Mouse (Mus musculus) urinary bladder, adult 18-20 months (tissue): ENCODE data around the gene Gm11541.
A peak's percentile ranks its signal among the peaks of the same experiment; 100 is the strongest.

ENCODE experiments used
- DNase-seq, 2 experiments: peaks; one replicate each; pipeline ENCODE4 v3.0.0; 2022; ENCODE audit warnings: low spot score in 2 of 2, mixed read lengths in 2 of 2

Gm11541 gene

DNA sequence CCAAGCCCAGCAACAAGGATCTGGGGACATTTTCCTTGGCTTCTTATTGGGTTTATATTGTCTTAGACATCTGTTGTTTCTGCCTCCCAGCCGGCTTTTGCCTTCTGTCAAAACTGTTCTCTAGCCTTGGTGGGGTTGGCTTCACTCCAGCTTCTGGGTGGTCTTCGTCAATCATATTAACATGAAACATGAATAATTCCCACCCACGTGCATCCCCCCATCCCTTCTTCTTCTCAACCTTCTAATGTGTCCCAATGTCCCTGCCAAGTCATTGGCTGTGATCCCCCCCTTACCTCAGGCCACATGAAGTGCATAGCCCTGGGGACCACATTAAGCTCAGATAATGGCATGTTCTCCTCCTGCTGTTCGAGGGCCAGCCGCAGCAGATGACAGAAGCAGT, at the start of gene Gm11541:
Gm11541 (minus strand) TSS at position 28 of the 400 bp plus-strand sequence.
- DNase-seq, result no peak

GRCm38 (mm10) chr11:94752946-94753713, 48.8 kb upstream of the Gm11541 start:
- no peak for DNase-seq

DNA sequence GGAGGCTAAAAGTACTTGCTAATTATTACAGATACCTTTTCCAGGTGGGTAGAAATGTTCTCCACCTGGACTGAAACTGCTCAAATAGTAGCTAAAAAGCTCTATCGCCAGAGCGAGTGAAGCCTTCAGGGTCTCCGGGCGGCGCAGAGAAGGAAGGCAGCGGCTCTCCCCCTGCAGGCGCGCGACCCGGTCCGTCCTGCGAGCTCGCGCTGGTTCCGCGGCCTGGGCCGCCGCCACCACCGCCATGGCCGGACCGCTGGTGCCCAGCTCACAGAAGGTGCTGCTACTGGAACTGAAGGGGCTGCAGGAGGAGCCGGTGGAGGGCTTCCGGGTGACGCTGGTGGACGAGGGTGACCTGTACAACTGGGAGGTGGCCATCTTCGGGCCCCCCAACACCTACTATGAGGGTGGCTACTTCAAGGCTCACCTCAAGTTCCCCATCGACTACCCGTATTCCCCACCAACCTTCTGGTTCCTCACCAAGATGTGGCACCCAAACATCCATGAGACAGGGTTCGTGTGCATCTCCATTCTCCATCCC, 37.5 kb upstream of the Gm11541 start, which contains the start of gene Cdc34b:
Cdc34b (plus strand) TSS at position 51 of the 541 bp plus-strand sequence.
- no peak for DNase-seq

- DNase-seq, result no peak
Observed at GRCm38 (mm10) chr11:94735746-94736145, 31.4 kb upstream of the Gm11541 start.

GRCm38 (mm10) chr11:94732773-94733172, 28.5 kb upstream of the Gm11541 start:
- peak in 1 of 2 experiments; percentile 19 for DNase-seq

GRCm38 (mm10) chr11:94731229-94731628, 26.9 kb upstream of the Gm11541 start:
- no peak for DNase-seq

DNA sequence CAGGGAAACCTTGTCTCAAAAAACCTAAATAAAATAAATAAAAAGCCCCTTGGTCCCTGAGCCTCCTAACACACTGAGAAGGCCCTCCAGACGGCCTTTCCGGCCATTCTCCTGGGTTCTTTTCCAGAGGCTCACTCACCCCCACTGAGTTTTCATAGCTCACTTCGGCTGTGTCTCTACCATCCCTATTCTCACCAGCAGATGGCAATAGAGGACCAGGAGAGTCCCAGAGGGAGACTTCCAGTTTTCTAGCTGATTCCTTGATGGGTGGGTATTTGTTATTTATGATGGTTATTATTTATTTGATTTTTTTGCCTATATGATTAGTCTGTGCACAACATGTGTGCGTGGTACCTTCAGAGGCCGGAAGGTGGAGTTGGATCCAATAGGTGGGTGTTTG, 26.0 kb upstream of the Gm11541 start:
- peak; percentile 18 to 49 for DNase-seq

DNA sequence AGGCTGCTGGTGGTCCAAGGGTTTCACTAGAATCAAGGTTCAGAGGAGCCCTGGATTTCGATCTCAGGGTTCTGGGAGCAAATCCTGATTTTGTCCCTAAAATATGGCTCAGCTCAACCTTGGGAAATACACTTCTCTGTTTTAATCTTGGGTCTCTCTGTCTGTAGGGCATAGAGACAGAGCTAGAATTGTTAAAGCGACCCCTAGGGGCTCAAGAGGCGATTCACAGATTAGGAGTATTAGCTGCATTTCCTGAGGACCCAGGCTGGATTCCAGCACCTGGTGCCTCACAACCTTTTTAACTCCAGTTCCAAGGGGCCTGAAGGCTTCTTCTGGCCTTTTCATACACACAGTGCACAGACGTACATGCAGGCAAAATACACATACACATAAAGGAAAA, 25.3 kb upstream of the Gm11541 start:
- DNase-seq, result no peak

GRCm38 (mm10) chr11:94728545-94728944, 24.2 kb upstream of the Gm11541 start:
- DNase-seq, result no peak

- DNase-seq, result no peak
Observed at GRCm38 (mm10) chr11:94727306-94727705, 23.0 kb upstream of the Gm11541 start.

GRCm38 (mm10) chr11:94719216-94719615, 14.9 kb upstream of the Gm11541 start:
- DNase-seq, result no peak

DNA sequence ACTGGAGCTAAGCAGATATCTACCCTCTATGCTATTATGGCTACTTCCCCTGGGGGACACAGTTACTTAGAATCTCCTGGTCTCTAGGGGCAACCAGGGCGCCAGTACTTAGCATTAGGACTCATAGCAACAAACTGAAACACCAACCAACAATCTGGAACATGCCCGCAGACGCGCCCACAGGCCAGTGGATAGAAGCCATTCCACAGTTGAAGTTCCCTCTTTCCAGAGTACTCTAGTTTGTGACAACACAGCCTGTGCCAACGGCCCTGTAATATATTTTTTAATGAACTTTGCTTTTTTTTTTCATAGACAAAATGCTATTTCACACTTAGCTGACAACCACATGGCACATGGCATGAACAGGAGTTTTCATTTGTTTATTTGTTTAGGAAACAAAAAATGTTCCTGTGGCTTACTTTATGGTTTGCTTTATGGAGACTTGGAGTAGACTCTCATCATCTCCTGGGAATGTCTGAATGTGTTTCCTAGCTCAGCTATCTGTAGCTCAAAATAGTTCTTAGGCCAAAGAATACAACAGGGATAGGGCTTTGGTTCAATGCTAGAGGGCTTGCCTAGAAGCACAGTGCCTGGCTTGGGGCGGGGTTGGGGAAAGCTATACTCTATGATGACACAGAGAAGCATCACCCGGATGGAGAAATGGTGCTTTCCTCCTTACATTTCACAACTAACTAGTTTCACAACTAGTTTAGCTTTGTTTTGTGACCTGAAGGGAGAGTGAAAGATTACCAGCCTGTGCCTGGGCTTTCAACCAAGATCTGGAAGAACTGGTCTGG, 14.0 kb upstream of the Gm11541 start:
- no peak for DNase-seq

DNA sequence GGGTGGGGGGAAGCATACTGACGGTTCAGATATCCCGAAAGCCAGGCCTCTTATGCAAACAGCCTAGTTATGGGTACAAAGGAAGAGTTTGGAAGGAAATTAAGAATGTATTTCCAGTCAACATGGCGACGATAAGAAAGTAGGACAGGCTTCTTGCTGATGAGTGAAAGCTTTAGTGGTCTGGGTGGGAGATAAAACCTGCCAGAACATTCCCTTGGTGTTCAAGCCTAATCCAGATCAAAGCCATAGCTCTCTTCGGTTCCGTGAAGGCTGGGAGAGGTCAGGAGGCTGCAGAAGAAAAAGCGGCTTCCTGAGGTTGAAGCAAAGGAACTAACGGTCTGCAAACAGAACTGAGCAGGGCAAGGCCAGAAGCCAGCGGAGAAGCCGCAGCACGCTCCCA, 12.9 kb upstream of the Gm11541 start:
- DNase-seq, result no peak

DNA sequence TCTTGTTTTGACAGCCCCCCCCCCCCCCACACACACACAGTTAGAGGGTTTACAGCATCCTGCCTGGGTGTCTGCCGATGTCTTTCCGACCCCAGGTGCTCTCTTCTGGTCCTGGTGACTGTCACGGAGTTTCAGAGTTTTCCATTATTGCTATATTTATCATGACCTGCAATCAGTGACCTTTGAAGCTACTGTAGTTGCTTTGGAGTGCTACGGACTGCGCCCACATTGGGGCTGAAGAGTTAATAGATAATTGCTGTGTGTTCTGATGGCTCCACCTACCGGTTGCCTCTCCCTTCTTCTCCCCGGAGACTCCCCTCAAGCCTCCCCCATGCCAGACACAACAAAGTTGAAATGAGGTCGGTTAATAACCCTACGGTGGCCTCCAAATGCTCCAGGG, 12.5 kb upstream of the Gm11541 start:
- no peak for DNase-seq

DNA sequence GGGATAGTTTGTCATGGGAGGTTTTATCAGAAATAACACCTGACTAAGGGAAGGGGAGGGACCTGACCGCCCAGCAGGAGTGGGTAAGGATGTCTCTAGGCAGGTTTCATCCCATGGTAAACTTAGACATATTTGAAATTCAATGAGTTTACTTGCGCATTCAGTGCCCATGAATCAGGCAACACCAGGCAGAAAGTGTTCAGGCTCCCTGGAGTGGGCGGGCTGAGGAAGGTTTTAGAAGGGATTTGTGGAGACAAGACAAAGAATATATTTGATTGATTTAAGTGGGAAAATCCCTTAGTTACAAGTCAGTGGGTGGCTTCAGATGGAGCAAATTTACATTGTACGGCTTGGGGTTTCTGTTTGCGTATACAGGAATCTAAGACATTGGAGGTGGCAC, 11.3 kb upstream of the Gm11541 start:
- DNase-seq, result no peak

DNA sequence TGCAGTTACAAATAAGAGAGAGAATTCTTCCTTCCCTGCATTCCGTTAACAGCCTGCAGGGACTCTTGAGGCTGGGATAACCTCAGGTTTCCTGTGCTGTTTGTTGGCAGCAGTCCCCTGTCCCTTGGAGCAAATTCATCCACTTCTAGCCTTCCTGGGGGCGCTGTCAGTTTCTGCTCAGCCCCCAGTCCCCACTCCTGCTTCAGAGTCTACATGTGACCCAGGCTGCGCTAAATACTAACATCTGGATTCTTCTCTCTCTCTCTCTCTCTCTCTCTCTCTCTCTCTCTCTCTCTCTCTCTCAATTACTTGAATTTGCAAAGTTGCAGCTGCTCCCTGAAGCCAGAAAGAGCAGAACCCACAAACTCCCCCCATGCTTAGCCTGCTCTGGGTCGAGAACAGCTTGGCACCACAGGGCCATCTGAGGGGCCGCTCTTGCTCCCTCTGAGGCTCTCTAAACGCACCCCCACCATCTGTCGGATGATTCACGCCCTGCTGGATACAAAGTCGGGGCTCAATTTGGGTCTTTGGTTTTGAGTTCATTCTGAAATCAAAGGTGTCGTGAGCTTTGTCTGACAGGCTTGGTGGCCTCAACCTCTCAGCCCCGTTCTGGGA, 9.1 kb upstream of the Gm11541 start:
- DNase-seq, result no peak

DNA sequence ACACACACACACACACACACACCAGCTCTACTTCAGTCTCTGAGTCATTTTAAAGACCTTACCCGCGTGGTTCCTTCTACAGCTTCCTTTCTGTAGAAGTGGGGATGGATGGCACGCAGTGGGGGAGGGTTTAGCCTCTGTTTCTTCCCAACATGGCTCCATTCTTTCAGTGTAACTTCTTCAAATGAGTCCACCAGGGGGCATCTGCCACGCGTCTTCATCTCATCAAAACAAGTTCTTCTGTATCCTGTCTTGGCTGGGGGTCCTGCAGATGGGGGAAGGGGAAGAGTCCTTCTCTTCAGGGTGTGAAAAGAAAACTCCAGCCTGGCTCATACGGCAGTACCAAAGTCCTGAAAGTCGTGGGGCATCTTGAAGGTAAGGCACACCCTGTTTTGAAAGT, 279 bp downstream of the Gm11541 start:
- no peak for DNase-seq

GRCm38 (mm10) chr11:94702216-94702610, 2.1 kb downstream of the Gm11541 start:
- DNase-seq, result no peak

- DNase-seq, result no peak
Observed at GRCm38 (mm10) chr11:94701401-94702215, 2.7 kb downstream of the Gm11541 start.

GRCm38 (mm10) chr11:94699399-94699798, 4.9 kb downstream of the Gm11541 start:
- no peak for DNase-seq

DNA sequence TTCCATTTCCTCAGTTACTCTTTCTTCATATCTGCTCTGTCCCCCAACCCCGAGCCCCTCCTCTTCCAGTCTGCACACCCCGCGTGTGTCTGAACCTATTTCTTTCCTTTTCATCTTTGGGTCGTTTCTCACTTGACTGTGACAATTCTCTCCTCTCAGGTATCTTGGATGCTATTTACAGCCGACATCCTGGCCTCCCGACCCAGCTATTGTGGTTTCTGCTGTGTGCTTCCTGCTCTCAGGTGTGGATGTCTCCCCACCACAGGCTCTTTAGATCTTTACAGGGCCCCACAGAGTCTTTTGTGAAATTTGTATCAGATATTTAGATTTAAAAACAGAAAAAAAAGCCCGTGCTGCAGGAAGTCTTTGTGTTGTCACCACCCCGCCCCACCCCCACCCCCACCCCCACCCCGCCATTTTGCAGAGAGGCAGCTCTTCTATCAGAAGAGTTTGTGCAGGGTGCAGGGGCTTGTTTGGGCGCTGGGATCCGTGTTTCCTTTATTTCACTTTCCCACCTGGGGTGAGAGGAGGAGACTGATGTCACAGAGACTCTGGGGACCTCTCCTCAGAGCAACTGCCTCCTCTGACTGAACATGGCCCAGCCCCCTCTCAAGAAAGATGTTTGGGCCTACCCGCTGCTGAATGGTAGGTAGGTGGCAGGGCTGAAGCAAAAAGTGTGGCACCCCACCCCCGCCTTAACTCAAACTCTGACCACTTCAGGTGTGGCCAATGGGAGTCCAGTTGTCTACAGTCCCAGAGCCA, 6.4 kb downstream of the Gm11541 start:
- DNase-seq, result no peak
